Mouse (Mus musculus) retina, postnatal 7 days (tissue): Measurements from ENCODE around the gene Zfp697.
"Not testable (repeated sequence)": the region's sequence is repeated elsewhere in the genome, so short reads cannot be mapped to it uniquely, and the experiment has no call there.

ENCODE experiments used
- DNase-seq: peaks from one replicate; pipeline ENCODE4 v3.0.0-alpha.2; 2012; ENCODE audit warnings: low read depth, low spot score

The Zfp697 gene

DNA sequence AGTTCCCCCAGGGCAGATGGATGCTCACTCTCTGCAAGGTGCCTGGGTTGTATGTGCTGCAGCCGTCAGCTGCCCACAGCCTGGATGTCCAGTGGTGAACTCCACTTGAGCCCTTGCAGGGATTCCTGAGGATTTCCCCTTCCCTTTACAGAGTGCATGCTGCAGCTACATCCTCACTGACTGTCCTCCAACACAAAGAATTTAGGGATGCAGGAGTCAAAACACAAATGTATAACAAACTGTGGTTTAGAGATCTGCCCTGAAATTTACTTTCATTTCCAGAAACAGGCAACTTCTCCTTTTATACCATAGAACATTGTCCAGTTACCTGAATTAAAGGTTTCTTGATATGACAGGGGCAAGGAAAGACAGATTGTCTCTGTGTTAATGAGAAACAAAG, 234.5 kb downstream of the Zfp697 start:
- not testable (repeated sequence) for DNase-seq

GRCm38 (mm10) chr3:98629633-98630032, 247.4 kb downstream of the Zfp697 start:
- no peak for DNase-seq

DNA sequence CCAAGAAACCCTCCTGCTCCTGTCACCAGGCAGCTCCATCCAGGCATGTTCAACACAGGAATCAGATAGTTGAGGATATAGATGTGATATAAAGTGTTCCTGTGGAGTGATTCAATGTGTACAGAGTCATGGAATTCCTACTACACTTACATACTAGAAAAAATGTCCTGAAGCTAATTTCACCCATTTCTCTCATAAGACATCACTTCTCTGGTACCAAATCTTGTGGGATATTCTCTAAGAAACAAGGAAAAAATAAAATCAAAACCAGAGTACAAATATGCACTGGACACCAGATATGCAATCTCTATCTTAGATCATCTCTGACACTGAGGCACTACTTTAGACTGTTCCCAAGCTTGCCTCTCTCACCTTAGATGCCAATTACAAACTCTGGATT, 247.9 kb downstream of the Zfp697 start, which contains the start of gene Hsd3b5:
TSS of gene Hsd3b5 (minus strand) at position 101 of the 400 bp plus-strand sequence.
- DNase-seq = no peak

DNA sequence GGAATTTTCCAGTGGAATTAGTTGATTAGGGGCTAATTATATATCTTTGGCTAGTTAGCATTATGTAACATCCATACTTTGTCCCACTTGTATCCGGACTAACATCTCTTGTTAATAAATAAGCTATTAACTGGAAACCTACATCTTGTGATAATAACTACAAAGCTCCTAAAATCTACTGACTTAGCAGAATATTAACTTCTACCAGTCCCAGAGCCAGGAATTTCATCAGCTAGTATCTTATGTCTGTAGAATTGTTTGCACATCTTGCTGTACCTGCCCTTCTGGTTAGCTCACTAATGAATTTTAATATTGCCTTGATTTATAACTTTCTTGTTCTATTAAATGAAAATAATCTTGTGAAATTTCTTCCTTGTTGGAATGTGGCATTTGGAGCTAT, 252.9 kb downstream of the Zfp697 start:
- DNase-seq = no peak

GRCm38 (mm10) chr3:98680786-98681185, 298.5 kb downstream of the Zfp697 start:
- DNase-seq = no peak

GRCm38 (mm10) chr3:98682401-98682800, 300.1 kb downstream of the Zfp697 start:
- DNase-seq = no peak

GRCm38 (mm10) chr3:98720740-98721139, 338.5 kb downstream of the Zfp697 start:
- DNase-seq = no peak

- DNase-seq = no peak
Measured at GRCm38 (mm10) chr3:98724376-98724775, 342.1 kb downstream of the Zfp697 start, which contains the start of gene Hsd3b2. TSS of gene Hsd3b2 (minus strand) at chr3:98724543.

- no peak for DNase-seq
Measured at GRCm38 (mm10) chr3:98726281-98726680, 344.0 kb downstream of the Zfp697 start.

GRCm38 (mm10) chr3:98733724-98734123, 351.5 kb downstream of the Zfp697 start:
- DNase-seq = no peak

DNA sequence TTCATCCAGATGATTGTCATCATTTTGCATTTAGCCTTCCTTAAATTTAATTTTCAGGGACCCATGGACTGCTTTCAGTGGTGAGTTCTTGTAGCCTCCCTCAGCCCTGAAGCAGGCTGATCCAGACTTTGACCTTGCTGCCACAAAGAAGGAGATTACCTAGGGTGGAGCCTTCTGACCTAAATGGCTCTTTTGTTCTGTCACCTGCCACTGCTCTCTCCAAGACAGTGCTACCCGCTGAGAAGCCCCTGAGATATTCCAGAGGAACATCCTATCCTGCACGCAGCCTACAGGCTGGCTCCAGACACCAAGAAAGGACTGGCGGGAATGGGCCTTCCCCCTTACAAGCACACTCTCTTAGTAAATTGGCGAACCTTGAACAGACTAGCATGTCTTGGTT, 352.1 kb downstream of the Zfp697 start:
- DNase-seq = no peak

DNA sequence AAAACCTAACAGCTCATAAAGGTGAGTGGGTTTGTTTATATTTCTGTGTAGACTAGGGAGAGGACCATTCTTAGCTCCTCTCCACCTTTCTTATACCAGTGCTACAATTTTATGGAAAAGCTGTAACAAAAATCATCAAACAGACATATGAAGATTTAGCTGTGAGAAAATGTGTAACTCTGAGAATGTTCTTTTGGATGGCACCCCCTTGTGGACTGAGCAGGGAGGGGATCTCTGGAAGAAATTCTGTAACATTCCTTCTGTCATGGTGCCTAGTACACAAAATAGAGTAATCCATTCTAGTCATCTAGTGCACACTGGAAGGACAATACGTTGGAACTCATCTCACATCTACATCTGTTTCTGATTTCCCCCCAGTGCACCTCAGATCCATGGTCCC, 358.8 kb downstream of the Zfp697 start:
- not testable (repeated sequence) for DNase-seq

DNA sequence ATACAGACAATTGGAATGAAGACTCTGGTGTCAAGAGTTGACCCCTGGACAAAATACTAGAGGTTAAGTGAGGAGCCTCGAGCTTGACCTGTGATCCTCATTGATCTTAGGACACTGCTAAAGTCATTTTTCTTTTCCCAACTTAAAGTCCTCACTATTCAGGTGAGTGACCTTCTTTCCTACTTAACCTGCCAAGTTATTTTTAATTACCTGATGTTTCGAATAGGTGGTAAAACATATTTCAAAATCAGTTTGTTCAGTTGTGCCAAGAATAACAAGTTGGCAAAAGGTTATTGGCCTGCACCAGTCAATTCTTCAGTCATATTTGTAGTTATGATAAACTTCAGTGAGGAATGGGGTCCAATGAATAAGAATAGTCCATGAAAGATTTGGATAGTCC, 369.9 kb downstream of the Zfp697 start:
- DNase-seq = no peak

GRCm38 (mm10) chr3:98756836-98757235, 374.6 kb downstream of the Zfp697 start:
- no peak for DNase-seq

GRCm38 (mm10) chr3:98764155-98764554, 381.9 kb downstream of the Zfp697 start:
- DNase-seq = no peak

- DNase-seq = no peak
Measured at GRCm38 (mm10) chr3:98780921-98781320, 398.7 kb downstream of the Zfp697 start.

- DNase-seq = no peak
Measured at GRCm38 (mm10) chr3:98782181-98782868, 400.1 kb downstream of the Zfp697 start.

GRCm38 (mm10) chr3:98786551-98786950, 404.3 kb downstream of the Zfp697 start:
- DNase-seq = no peak
